In the genomic region with DNA sequence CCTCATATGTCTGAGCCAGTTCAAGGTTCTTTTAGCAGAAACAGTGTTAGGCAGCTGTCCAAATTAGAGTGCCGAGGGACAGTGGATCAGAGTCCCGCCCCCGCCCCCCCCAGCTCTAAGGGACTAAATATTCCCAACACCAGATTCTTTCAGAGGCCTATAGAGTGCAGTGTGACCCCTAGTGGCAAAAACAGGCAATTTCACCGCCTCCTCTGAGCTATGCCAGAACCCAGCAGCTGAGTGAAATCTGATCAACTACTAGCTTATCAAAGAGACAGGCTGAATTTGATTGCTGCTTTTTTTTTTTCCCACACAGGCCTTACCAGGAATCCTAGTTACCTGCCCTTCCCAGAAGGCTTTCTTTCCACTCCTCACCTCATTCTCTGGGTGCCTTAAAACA, we compare ENCODE assay signal across 9 mouse cellular contexts. TPM values are rescaled to one million over a fixed set of nuclear protein-coding genes. Genes with fewer than 3 reads are reported as not detected.
DNase-seq lines count a peak whose midpoint lies in the region; ATAC-seq lines count a peak whose summit lies in the region.
"Had no signal": no experiment of that assay in that cellular context is flagged by ENCODE, and none has a peak within 500 bp of the region (broad histone marks: within the 10 kb centered on the region; RNA-seq: fewer than 3 reads in every experiment).

No protein-coding gene starts in this region.

- H3K4me3 ChIP-seq in liver, embryonic 11.5 days (ENCODE audit: low read depth, low read length): no peak overlapping the region
- H3K4me3 ChIP-seq: erythroblast, embryonic 14.5 days had no signal

- H3K4me2 ChIP-seq in liver, embryonic 11.5 days: no peak overlapping the region

- no peaks in the 10 kb centered on the region for H3K9me3 ChIP-seq in liver, embryonic 11.5 days (ENCODE audit: control insufficient read depth, low read length)

- intact Hi-C loops in left cerebral cortex, postnatal 10 days (cut with DNase I): no loop called here

- H3K9ac ChIP-seq in liver, embryonic 11.5 days (ENCODE audit: low read depth, low read length): no peak overlapping the region

- H3K27me3 ChIP-seq in liver, embryonic 11.5 days (replicated peaks; ENCODE audit: control insufficient read depth, insufficient read depth, low read length): no peaks in the 10 kb centered on the region

- no peaks in the 10 kb centered on the region for H3K36me3 ChIP-seq in liver, embryonic 11.5 days (ENCODE audit: control insufficient read depth, insufficient read depth, low read length)

- DNase-seq in liver: peak; percentile 34
- DNase-seq in liver, embryonic 11.5 days (ENCODE audit: low spot score): no peak
- peak; percentile 73 for DNase-seq in NIH3T3 (ENCODE audit: low read depth)
- peak; percentile 55 for DNase-seq in cerebellum, adult 8-10 months
- peak; percentile 36 for DNase-seq in gastrocnemius, postnatal 10 days
- DNase-seq in left cerebral cortex, postnatal 10 days (ENCODE audit: extremely low spot score in 1 of 2, low spot score in 2 of 2): peak; percentile 27 to 40
- peak; percentile 74 for DNase-seq in retina, embryonic 14.5 days (ENCODE audit: low spot score)

- H3K4me1 ChIP-seq in liver, embryonic 11.5 days (replicated peaks; ENCODE audit: control insufficient read depth, insufficient read depth, low read length): no peaks in the 10 kb centered on the region

- no peak for ATAC-seq in liver, embryonic 11.5 days (replicated peaks; ENCODE audit: low FRiP score)

- no peak overlapping the region for H3K27ac ChIP-seq in liver, embryonic 11.5 days (ENCODE audit: low read depth, low read length)
- H3K27ac ChIP-seq: macrophage had no signal

- 21% methylated on average over 4 of the region's 4 CpGs for WGBS in liver, embryonic 11.5 days

RNA-seq across cellular contexts. Expression of gene Elk1, which starts 4.4 kb away (rescaled TPM):
- 3.4 and 4.1 TPM in 2 replicates for polyA plus RNA-seq in liver, embryonic 11.5 days (2014; fragmentation: Nextera tagmentation; extraction: Ambion mirVana)
- total RNA-seq in gastrocnemius, postnatal 10 days (2021): 1 to 10 TPM; 8.8 to 9.9 TPM
- 10 to 100 TPM; 30.2 to 30.7 TPM for total RNA-seq in left cerebral cortex, postnatal 10 days (2021)

RNA-seq across cellular contexts. Expression of gene Cfp, which starts 14.7 kb away (rescaled TPM):
- polyA plus RNA-seq in liver, embryonic 11.5 days (2014; fragmentation: Nextera tagmentation; extraction: Ambion mirVana): 11.5 and 12.0 TPM in 2 replicates
- 1 to 10 TPM; 6.7 to 8.6 TPM for total RNA-seq in gastrocnemius, postnatal 10 days (2021)
- total RNA-seq in left cerebral cortex, postnatal 10 days (2021): 1 to 10 TPM; 7.4 to 9.0 TPM

RNA-seq across cellular contexts. Expression of gene Uxt, which starts 15.8 kb away (rescaled TPM):
- 62.7 and 66.7 TPM in 2 replicates for polyA plus RNA-seq in liver, embryonic 11.5 days (2014; fragmentation: Nextera tagmentation; extraction: Ambion mirVana)
- 10 to 100 TPM; 25.1 to 25.5 TPM for total RNA-seq in gastrocnemius, postnatal 10 days (2021)
- 10 to 100 TPM; 10.5 to 11.7 TPM for total RNA-seq in left cerebral cortex, postnatal 10 days (2021)

RNA-seq across cellular contexts. Expression of gene Syn1, which starts 25.3 kb away (rescaled TPM):
- polyA plus RNA-seq in liver, embryonic 11.5 days (2014; fragmentation: Nextera tagmentation; extraction: Ambion mirVana): 0.48 and 0.60 TPM in 2 replicates
- total RNA-seq in gastrocnemius, postnatal 10 days (2021): 1 to 10 TPM in 1 of 2 experiments, under 1 TPM in 1; 0.56 to 1.1 TPM
- total RNA-seq in left cerebral cortex, postnatal 10 days (2021): 100 to 1,000 TPM; 450 to 457 TPM
- polyA plus RNA-seq: erythroblast, embryonic 14.5 days had no signal
